Mouse (Mus musculus): ENCODE measurements at regions not wholly inside any gene's neighbourhood (a gene's known extent, or its start where the extent isn't known, plus 50 kb on each side); places are given as distances from the start of the nearest gene placed in this dataset.
A peak's percentile ranks its signal among the peaks of the same experiment; 100 is the strongest.
"Not testable (repeated sequence)": the region's sequence is repeated elsewhere in the genome, so short reads cannot be mapped to it uniquely, and the experiment has no call there.

GRCm38 (mm10) chr2:114723971-114724666 is 69.4 kb upstream of the Dph6 start:
- DNase-seq (ENCODE audit: low spot score) = no peak

- DNase-seq (ENCODE audit: low spot score) = no peak
Observed at GRCm38 (mm10) chr2:114727197-114727596, 72.4 kb upstream of the Dph6 start.

- no peak for DNase-seq (ENCODE audit: low spot score)
Observed at GRCm38 (mm10) chr2:114734861-114735569, 80.3 kb upstream of the Dph6 start.

- DNase-seq (ENCODE audit: low spot score) = no peak
Observed at GRCm38 (mm10) chr2:114739421-114740212, 84.9 kb upstream of the Dph6 start.

GRCm38 (mm10) chr2:114763276-114763675 is 108.5 kb upstream of the Dph6 start:
- no peak for DNase-seq (ENCODE audit: low spot score)

- not testable (repeated sequence) for DNase-seq (ENCODE audit: low spot score)
Observed at GRCm38 (mm10) chr2:114773723-114774122, 119.0 kb upstream of the Dph6 start.

GRCm38 (mm10) chr2:114774278-114774677 is 119.5 kb upstream of the Dph6 start:
- DNase-seq (ENCODE audit: low spot score) = no peak

GRCm38 (mm10) chr2:114775532-114775931 is 120.8 kb upstream of the Dph6 start:
- DNase-seq (ENCODE audit: low spot score) = no peak

- no peak for DNase-seq (ENCODE audit: low spot score)
Observed at GRCm38 (mm10) chr2:114776176-114776575, 121.4 kb upstream of the Dph6 start.

- DNase-seq (ENCODE audit: low spot score) = no peak
Observed at GRCm38 (mm10) chr2:114782450-114782849, 127.7 kb upstream of the Dph6 start.

GRCm38 (mm10) chr2:114784191-114784590 is 129.4 kb upstream of the Dph6 start:
- DNase-seq (ENCODE audit: low spot score) = no peak

GRCm38 (mm10) chr2:114788251-114788650 is 133.5 kb upstream of the Dph6 start:
- DNase-seq (ENCODE audit: low spot score) = no peak

- no peak for DNase-seq (ENCODE audit: low spot score)
Observed at GRCm38 (mm10) chr2:114796630-114797290, 142.0 kb upstream of the Dph6 start.

- peak; percentile 13 for DNase-seq (ENCODE audit: low spot score)
Observed at GRCm38 (mm10) chr2:114797291-114797650, 142.5 kb upstream of the Dph6 start.

- DNase-seq (ENCODE audit: low spot score) = no peak
Observed at GRCm38 (mm10) chr2:114803241-114803640, 148.5 kb upstream of the Dph6 start.

GRCm38 (mm10) chr2:114803928-114804327 is 149.2 kb upstream of the Dph6 start:
- no peak for DNase-seq (ENCODE audit: low spot score)

- no peak for DNase-seq (ENCODE audit: low spot score)
Observed at GRCm38 (mm10) chr2:114805436-114806047, 150.8 kb upstream of the Dph6 start.

GRCm38 (mm10) chr2:114808046-114808445 is 153.3 kb upstream of the Dph6 start:
- DNase-seq (ENCODE audit: low spot score) = no peak

GRCm38 (mm10) chr2:114812141-114812902 is 157.6 kb upstream of the Dph6 start:
- no peak for DNase-seq (ENCODE audit: low spot score)

GRCm38 (mm10) chr2:114812903-114813290 is 158.1 kb upstream of the Dph6 start:
- no peak for DNase-seq (ENCODE audit: low spot score)

- DNase-seq (ENCODE audit: low spot score) = no peak
Observed at GRCm38 (mm10) chr2:114822657-114823056, 167.9 kb upstream of the Dph6 start.

Data from urinary bladder, postnatal 14 days (tissue).